Mouse (Mus musculus) limb, embryonic 11.5 days (tissue): Measurements from ENCODE around the gene Maml2. TPM values are rescaled to one million over a fixed set of nuclear protein-coding genes. Genes with fewer than 3 reads are reported as not detected.
A peak's percentile ranks its signal among the peaks of the same experiment; 100 is the strongest.

ENCODE experiments used
- ATAC-seq: fragments of 200-750 bp; cut with Nextera tagmentation; 2 replicates; pipeline ENCODE4 v1.8.0; 2017; ENCODE audit warnings: low read depth; ENCODE audit not compliant: insufficient number of reproducible peaks, low FRiP score, low TSS enrichment
- DNase-seq: peaks from one replicate; pipeline ENCODE4 v3.0.0-alpha.2; 2015; ENCODE audit warnings: low spot score
- H3K27ac ChIP-seq: fragments of 300-500 bp; sonication (generic); replicated peaks from 2 replicates; pipeline ENCODE4 v1.5.1; 2014; ENCODE audit warnings: low read depth, mild to moderate bottlenecking, low read length
- H3K27me3 ChIP-seq: fragments of 300-500 bp; sonication (generic); 2 replicates; pipeline ENCODE4 v1.6.1; 2014; ENCODE audit warnings: mild to moderate bottlenecking, low read length, mixed read lengths; ENCODE audit not compliant: control insufficient read depth, insufficient read depth
- H3K36me3 ChIP-seq: fragments of 300-500 bp; sonication (generic); 2 replicates; pipeline ENCODE4 v1.6.1; 2014; ENCODE audit warnings: mild to moderate bottlenecking, low read length, moderate library complexity, mixed read lengths; ENCODE audit not compliant: control insufficient read depth, insufficient read depth
- H3K4me1 ChIP-seq: fragments of 300-500 bp; sonication (generic); 2 replicates; pipeline ENCODE4 v1.6.1; 2014; ENCODE audit warnings: low read length, mixed read lengths; ENCODE audit not compliant: control insufficient read depth, insufficient read depth
- H3K4me2 ChIP-seq: fragments of 300-500 bp; sonication (generic); 2 replicates; pipeline ENCODE4 v1.6.1; 2014; ENCODE audit warnings: low read depth, mild to moderate bottlenecking, moderate library complexity; ENCODE audit not compliant: severe bottlenecking
- H3K4me3 ChIP-seq: fragments of 300-500 bp; sonication (generic); 2 replicates; pipeline ENCODE4 v1.5.1; 2014; ENCODE audit warnings: low read depth, low read length
- H3K9ac ChIP-seq: fragments of 300-500 bp; sonication (generic); 2 replicates; pipeline ENCODE4 v1.6.1; 2014; ENCODE audit warnings: mild to moderate bottlenecking, low read length
- H3K9me3 ChIP-seq: fragments of 300-500 bp; sonication (generic); 2 replicates; pipeline ENCODE4 v1.6.1; 2016; ENCODE audit warnings: low read length; ENCODE audit not compliant: control insufficient read depth
- WGBS: fragments of 180-500 bp; shearing (Covaris S2); extraction: QIAGEN DNeasy Blood & Tissue Kit; methylation state at CpG from one replicate; pipeline ENCODE4 v1.1.7; 2014; 5-methylcytosine and 5-hydroxymethylcytosine counted together
- polyA plus RNA-seq: library from polyadenylated mRNA; unstranded; fragments of >200 nt; fragmentation: Nextera tagmentation; extraction: Ambion mirVana; gene quantifications from 2 replicates; pipeline ENCODE4 v1.2.1, GENCODE M21; 2014

Gene Maml2
- polyA plus RNA-seq, 1 experiment from 2014 or later, result 9.3 TPM

GRCm38 (mm10) chr9:13296274-13297121 lies 1.3 kb upstream of the Maml2 start:
- WGBS, result under 1% methylated on average over 28 of the region's 28 CpGs
- Histone ChIP-seq H3K27me3 (no peaks in the 10 kb centered on the region), H3K9ac (peak overlapping the region; percentile 71), H3K4me3 (peak overlapping the region; percentile 41), H3K4me1 (peaks cover 12% of the 10 kb centered on the region; the same call in 1 of the 2 replicates), H3K4me2 (peak overlapping the region; percentile 88), H3K27ac (no peak overlapping the region; the same call in 1 of the 2 replicates), H3K36me3 (no peaks in the 10 kb centered on the region), H3K9me3 (no peaks in the 10 kb centered on the region)
- ATAC-seq (peak; percentile 91), DNase-seq (peak; percentile 89)

- WGBS, result 0% methylated on average over 12 of the region's 12 CpGs
- peak overlapping the region; percentile 66 for H3K9ac ChIP-seq
- ATAC-seq (no peak), DNase-seq (peak; percentile 44)
- H3K4me3 ChIP-seq, result peak overlapping the region; percentile 41
- H3K27ac ChIP-seq, result no peak overlapping the region
- H3K9me3 ChIP-seq, result no peaks in the 10 kb centered on the region
- peak overlapping the region; percentile 88 for H3K4me2 ChIP-seq
- H3K27me3 ChIP-seq, result no peaks in the 10 kb centered on the region
- peaks cover 12% of the 10 kb centered on the region; the same call in 1 of the 2 replicates for H3K4me1 ChIP-seq
- no peaks in the 10 kb centered on the region for H3K36me3 ChIP-seq
Measured at GRCm38 (mm10) chr9:13297122-13297667, 562 bp upstream of the Maml2 start.

DNA sequence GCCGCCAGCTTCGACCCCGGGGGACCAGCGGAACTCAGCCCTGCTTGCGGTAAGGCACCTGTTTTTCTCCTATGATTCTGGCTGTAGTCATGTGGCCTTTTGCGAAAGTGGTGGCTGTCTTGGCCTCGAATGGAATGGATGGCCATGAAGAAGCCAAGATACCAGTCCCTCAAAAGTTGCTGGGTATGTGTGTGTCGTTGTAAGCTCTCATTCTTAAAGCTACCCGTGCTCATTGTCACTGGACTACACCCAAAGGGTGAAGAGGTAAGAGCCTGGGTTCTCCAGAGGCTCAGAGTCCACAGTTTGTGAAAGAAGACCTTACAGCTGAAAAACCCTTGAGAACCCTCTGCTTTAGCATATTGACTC lies 739 bp downstream of the Maml2 start:
- H3K9me3 ChIP-seq, result no peaks in the 10 kb centered on the region
- H3K36me3 ChIP-seq, result no peaks in the 10 kb centered on the region
- peaks cover 12% of the 10 kb centered on the region; the same call in 1 of the 2 replicates for H3K4me1 ChIP-seq
- H3K27me3 ChIP-seq, result no peaks in the 10 kb centered on the region
- peak overlapping the region; percentile 88 for H3K4me2 ChIP-seq
- no peak overlapping the region for H3K27ac ChIP-seq
- peak overlapping the region; percentile 66 for H3K9ac ChIP-seq
- DNase-seq, result no peak
- no peak for ATAC-seq
- WGBS, result 29% methylated on average over 9 of the region's 9 CpGs
- H3K4me3 ChIP-seq, result peak overlapping the region; percentile 41

- ATAC-seq, result no peak
- WGBS, result 85% methylated on average over 6 of the region's 6 CpGs
- H3K27ac ChIP-seq, result no peak overlapping the region
- H3K9ac ChIP-seq, result no peak overlapping the region
- DNase-seq, result no peak
- no peaks in the 10 kb centered on the region for H3K36me3 ChIP-seq
- no peaks in the 10 kb centered on the region for H3K27me3 ChIP-seq
- H3K9me3 ChIP-seq, result no peaks in the 10 kb centered on the region
- H3K4me2 ChIP-seq, result peak overlapping the region; percentile 88; the same call in 1 of the 2 replicates
- peaks cover 12% of the 10 kb centered on the region; the same call in 1 of the 2 replicates for H3K4me1 ChIP-seq
- H3K4me3 ChIP-seq, result no peak overlapping the region
Measured at GRCm38 (mm10) chr9:13299190-13299589, 1.4 kb downstream of the Maml2 start.

DNA sequence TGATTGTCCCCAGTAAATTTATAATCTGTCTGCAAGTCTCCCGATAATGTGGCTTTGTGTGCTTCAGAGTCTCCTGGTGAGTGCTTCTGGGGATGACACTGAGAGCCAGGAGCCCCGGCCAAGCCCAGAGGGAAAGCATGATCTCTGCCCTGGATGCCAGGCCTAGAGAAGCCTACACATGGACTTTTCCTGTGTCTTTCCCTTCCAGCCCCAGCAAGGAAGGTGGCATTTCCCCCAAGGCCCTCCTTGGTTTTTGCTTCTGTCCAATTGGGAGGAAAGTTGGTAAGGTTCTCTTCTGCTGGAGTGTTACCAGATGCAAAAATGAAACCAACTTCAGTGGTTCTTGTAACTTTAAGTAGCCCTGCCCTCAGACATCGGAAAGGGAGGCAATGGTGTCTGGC lies 2.3 kb downstream of the Maml2 start:
- no peak for DNase-seq
- Histone ChIP-seq H3K27me3 (no peaks in the 10 kb centered on the region), H3K36me3 (no peaks in the 10 kb centered on the region), H3K4me2 (peak overlapping the region; percentile 88), H3K4me3 (no peak overlapping the region), H3K9ac (no peak overlapping the region), H3K4me1 (peaks cover 12% of the 10 kb centered on the region; the same call in 1 of the 2 replicates), H3K27ac (no peak overlapping the region), H3K9me3 (no peaks in the 10 kb centered on the region)
- 53% methylated on average over 3 of the region's 3 CpGs for WGBS
- ATAC-seq, result no peak

DNA sequence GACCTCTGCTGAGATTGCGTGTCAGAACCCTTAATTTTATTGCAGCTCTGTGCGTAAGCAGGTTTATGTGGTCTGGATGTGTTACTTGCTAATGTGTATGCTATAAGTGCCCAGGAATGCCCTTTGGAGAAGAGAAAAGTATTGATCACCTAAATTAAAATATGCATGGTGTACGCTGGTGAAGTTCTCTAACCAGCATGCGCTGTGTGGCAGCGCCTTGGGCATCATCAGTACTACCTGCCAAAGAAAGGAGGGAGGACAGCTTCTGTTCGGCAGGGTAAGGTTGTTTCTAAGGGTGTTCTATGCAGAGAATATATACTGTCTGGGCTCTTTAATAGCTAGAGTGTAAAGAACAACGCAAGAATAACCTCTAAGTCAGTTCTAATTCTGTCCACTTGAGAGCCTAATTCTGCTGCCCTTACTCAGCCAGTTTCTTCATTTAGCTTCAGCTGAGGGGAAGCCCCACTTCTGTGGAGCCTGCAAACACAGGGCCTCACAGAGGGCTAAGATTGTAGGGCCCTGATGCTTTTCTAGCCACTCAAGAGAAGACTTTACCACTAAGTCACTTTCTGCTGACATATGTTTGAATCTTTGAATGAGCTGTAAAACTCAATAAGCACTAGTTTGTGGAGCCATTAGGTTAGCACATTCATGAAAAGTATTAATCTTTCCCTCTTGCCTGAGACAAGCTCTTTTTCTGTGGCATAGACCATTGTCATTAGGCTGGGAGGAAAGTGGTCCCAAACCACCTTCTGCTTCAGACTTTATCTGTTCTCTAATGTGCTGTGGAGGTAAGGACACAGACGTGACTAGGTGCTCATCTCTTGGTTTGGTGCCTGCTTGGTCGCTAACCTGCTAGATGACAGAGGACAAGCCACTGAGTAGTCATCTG lies 3.4 kb downstream of the Maml2 start:
- no peaks in the 10 kb centered on the region for H3K9me3 ChIP-seq
- H3K27ac ChIP-seq, result no peak overlapping the region
- H3K27me3 ChIP-seq, result no peaks in the 10 kb centered on the region
- no peaks in the 10 kb centered on the region for H3K36me3 ChIP-seq
- H3K9ac ChIP-seq, result no peak overlapping the region
- H3K4me3 ChIP-seq, result no peak overlapping the region
- ATAC-seq (no peak), DNase-seq (no peak)
- WGBS, result 72% methylated on average over 9 of the region's 9 CpGs
- H3K4me2 ChIP-seq, result peak overlapping the region; percentile 88; the same call in 1 of the 2 replicates
- peaks cover 11% of the 10 kb centered on the region; the same call in 1 of the 2 replicates for H3K4me1 ChIP-seq

DNA sequence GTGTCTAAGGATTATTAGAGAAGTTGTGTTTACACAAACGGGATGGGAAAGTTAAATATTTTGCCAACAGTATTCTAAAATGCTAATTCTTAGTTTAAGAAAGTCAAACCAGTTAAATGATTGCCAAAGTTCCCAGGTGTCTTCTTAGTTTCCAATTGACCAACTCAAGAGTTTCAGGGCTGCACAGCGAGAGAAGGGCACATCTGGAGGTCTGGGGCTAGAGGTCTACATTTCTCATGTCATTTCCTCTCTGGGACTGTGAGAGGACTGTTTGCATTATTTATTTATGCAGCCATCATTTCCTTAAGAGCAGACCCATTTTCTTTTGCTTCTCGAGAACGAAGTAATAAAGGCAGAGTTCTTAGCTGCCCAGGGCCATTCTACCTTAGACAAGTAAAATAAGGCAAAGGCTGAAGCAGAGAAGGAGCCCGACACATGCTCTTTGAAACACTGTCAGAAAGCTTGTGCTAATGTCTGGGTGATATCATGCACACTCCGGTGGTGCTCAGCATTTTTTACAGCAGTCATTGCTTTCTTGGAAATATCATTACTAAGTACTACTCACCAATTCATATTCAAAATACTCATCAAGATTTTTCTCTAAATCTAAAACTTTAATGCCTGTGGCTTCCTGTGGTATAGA lies 4.5 kb downstream of the Maml2 start:
- Histone ChIP-seq H3K27ac (no peak overlapping the region), H3K9ac (no peak overlapping the region), H3K27me3 (no peaks in the 10 kb centered on the region), H3K4me2 (no peak overlapping the region), H3K9me3 (no peaks in the 10 kb centered on the region), H3K4me3 (no peak overlapping the region), H3K4me1 (peaks cover 9% of the 10 kb centered on the region; the same call in 1 of the 2 replicates), H3K36me3 (no peaks in the 10 kb centered on the region)
- no peak for ATAC-seq
- 48% methylated on average over 6 of the region's 6 CpGs for WGBS
- DNase-seq, result no peak
